Mouse (Mus musculus) stomach, embryonic 15.5 days (tissue): ENCODE measurements around the gene Kank3. TPM values are rescaled to one million over a fixed set of nuclear protein-coding genes. Genes with fewer than 3 reads are reported as not detected.
"Not testable (repeated sequence)": the region's sequence is repeated elsewhere in the genome, so short reads cannot be mapped to it uniquely, and the experiment has no call there.

Experiments used
- ATAC-seq: fragments of 200-750 bp; cut with Nextera tagmentation; 2 replicates; pipeline ENCODE4 v1.8.0; 2017; ENCODE audit warnings: low read depth, moderate number of reproducible peaks, moderate TSS enrichment; ENCODE audit not compliant: insufficient read depth, low FRiP score
- H3K27ac ChIP-seq: fragments of 300-500 bp; sonication (generic); 2 replicates; pipeline ENCODE4 v1.5.1; 2015; ENCODE audit warnings: mild to moderate bottlenecking, inconsistent platforms
- H3K27me3 ChIP-seq: fragments of 300-500 bp; sonication (generic); replicated peaks from 2 replicates; pipeline ENCODE4 v1.6.1; 2015; ENCODE audit warnings: inconsistent platforms
- H3K36me3 ChIP-seq: fragments of 300-500 bp; sonication (generic); 2 replicates; pipeline ENCODE4 v1.6.1; 2015; ENCODE audit warnings: inconsistent platforms
- H3K4me1 ChIP-seq: fragments of 300-500 bp; sonication (generic); 2 replicates; pipeline ENCODE4 v1.6.1; 2015; ENCODE audit warnings: inconsistent platforms
- H3K4me2 ChIP-seq: fragments of 300-500 bp; sonication (generic); 2 replicates; pipeline ENCODE4 v1.6.1; 2015; ENCODE audit warnings: mild to moderate bottlenecking, inconsistent platforms
- H3K4me3 ChIP-seq: fragments of 300-500 bp; sonication (generic); replicated peaks from 2 replicates; pipeline ENCODE4 v1.5.1; 2015; ENCODE audit warnings: inconsistent platforms
- H3K9ac ChIP-seq: fragments of 300-500 bp; sonication (generic); 2 replicates; pipeline ENCODE4 v1.6.1; 2015; ENCODE audit warnings: inconsistent platforms
- H3K9me3 ChIP-seq: fragments of 300-500 bp; sonication (generic); 2 replicates; pipeline ENCODE4 v1.6.1; 2016; ENCODE audit warnings: inconsistent platforms
- WGBS: fragments of 180-500 bp; shearing (Covaris S2); methylation state at CpG from one replicate; pipeline ENCODE4 v1.1.7; 2015; 5-methylcytosine and 5-hydroxymethylcytosine counted together
- polyA plus RNA-seq: library from polyadenylated mRNA; unstranded; fragments of >200 nt; fragmentation: Nextera tagmentation; extraction: Ambion mirVana; gene quantifications from 2 replicates; pipeline ENCODE4 v1.2.1, GENCODE M21; 2015

Gene Kank3
- polyA plus RNA-seq, 1 experiment from 2014 or later, result 31.5 TPM

DNA sequence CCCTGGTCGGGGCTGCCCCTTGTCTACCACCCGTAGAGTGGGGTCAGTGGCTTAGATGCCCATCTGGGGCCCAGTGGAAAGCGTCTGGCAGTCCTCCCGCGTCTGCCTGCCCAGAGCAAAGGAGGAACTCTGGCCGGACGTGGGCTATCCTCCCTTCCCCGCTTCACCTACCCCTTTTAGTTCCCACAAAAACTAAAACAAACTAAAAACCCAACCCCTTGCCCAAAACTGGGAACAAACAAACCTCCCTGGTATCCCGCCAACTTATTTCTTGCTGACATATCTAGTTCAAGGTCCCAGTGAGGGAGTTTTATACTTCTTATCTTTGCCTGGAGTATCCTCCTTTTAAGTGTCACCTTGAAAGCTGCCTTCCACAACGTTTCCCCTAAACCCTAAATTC, 2.1 kb upstream of the Kank3 start:
- 33% methylated on average over 10 of the region's 10 CpGs for WGBS
- Histone ChIP-seq H3K4me1 (0 out of 2 replicates have a peak, but pooled peaks cover 4% of the 10 kb centered on the region), H3K9ac (no peak overlapping the region), H3K27ac (no peak overlapping the region), H3K36me3 (no peaks in the 10 kb centered on the region), H3K4me2 (no peak overlapping the region), H3K9me3 (no peaks in the 10 kb centered on the region), H3K4me3 (no peak overlapping the region), H3K27me3 (no peaks in the 10 kb centered on the region)
- no peak for ATAC-seq

- peak overlapping the region; percentile 54 for H3K4me3 ChIP-seq
- H3K4me1 ChIP-seq, result 0 out of 2 replicates have a peak, but pooled peaks cover 4% of the 10 kb centered on the region
- H3K9me3 ChIP-seq, result no peaks in the 10 kb centered on the region
- ATAC-seq, result no peak
- no peaks in the 10 kb centered on the region for H3K36me3 ChIP-seq
- no peak overlapping the region for H3K27ac ChIP-seq
- no peaks in the 10 kb centered on the region for H3K27me3 ChIP-seq
- peak overlapping the region; percentile 92 for H3K4me2 ChIP-seq
- no peak overlapping the region for H3K9ac ChIP-seq
- WGBS, result 18% methylated on average over 7 of the region's 7 CpGs
Observed at GRCm38 (mm10) chr17:33811142-33811516, 810 bp downstream of the Kank3 start.

DNA sequence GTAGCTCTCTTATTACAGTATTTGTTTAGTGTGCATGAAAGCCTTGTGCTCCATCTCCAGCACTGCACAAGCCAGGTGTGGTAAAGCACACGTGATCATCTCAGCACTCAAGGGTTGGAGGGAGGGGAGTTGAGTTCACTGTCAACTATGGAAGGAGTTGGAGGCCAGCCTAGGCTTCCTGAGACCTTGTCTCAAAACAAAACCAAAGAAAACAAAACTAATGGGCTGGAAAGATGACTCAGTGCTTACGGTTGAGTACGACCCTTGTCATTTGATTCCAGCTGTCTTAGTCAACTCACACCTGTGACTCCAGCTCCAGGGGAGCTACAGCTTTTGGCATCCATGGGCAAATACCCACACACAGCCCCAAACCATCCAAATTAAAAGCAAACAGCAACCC, 2.2 kb downstream of the Kank3 start:
- H3K27ac ChIP-seq, result no peak overlapping the region
- no peaks in the 10 kb centered on the region for H3K36me3 ChIP-seq
- 24% methylated on average over 3 of the region's 3 CpGs for WGBS
- no peak overlapping the region for H3K4me3 ChIP-seq
- ATAC-seq, result no peak
- H3K4me2 ChIP-seq, result no peak overlapping the region
- H3K4me1 ChIP-seq, result peaks cover 9% of the 10 kb centered on the region; the same call in 1 of the 2 replicates
- H3K27me3 ChIP-seq, result no peaks in the 10 kb centered on the region
- no peaks in the 10 kb centered on the region for H3K9me3 ChIP-seq
- no peak overlapping the region for H3K9ac ChIP-seq

DNA sequence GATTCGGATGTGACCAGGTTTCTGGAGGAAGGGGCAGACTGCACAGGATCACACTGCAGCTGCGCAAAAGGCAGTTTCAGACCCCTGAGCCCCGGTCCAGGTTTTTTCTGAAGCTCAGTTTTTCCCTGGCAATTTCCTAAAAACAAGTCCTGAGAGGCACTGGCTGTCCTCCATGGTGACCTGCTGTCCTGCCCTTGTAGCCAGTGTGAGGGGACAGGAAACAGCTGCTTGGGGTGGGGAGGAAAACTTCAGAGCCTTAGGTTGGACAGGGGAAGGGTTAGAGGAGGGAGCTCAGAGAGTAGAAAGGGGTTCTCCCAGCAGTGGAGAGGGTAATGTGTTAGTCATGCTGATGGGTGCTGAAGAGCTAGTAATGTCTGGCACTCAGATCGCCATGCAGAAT, 2.7 kb downstream of the Kank3 start:
- Histone ChIP-seq H3K27me3 (no peaks in the 10 kb centered on the region), H3K36me3 (no peaks in the 10 kb centered on the region), H3K4me1 (peaks cover 13% of the 10 kb centered on the region; the same call in 1 of the 2 replicates), H3K9ac (no peak overlapping the region), H3K4me3 (no peak overlapping the region), H3K4me2 (no peak overlapping the region), H3K27ac (no peak overlapping the region), H3K9me3 (no peaks in the 10 kb centered on the region)
- no peak for ATAC-seq
- WGBS, result 66% methylated on average over 4 of the region's 4 CpGs

- no peak for ATAC-seq
- H3K36me3 ChIP-seq, result peaks cover 10% of the 10 kb centered on the region
- H3K4me3 ChIP-seq, result no peak overlapping the region
- WGBS, result 84% methylated on average over 6 of the region's 6 CpGs
- no peak overlapping the region for H3K9ac ChIP-seq
- no peak overlapping the region for H3K4me2 ChIP-seq
- H3K4me1 ChIP-seq, result peaks cover 13% of the 10 kb centered on the region; the same call in 1 of the 2 replicates
- H3K9me3 ChIP-seq, result no peaks in the 10 kb centered on the region
- no peak overlapping the region for H3K27ac ChIP-seq
- no peaks in the 10 kb centered on the region for H3K27me3 ChIP-seq
Observed at GRCm38 (mm10) chr17:33815399-33815798, 5.1 kb downstream of the Kank3 start.

- H3K9ac ChIP-seq, result no peak overlapping the region
- peak overlapping the region; percentile 96 for H3K4me2 ChIP-seq
- H3K9me3 ChIP-seq, result no peaks in the 10 kb centered on the region
- peaks cover 10% of the 10 kb centered on the region; the same call in 1 of the 2 replicates for H3K4me1 ChIP-seq
- H3K27ac ChIP-seq, result no peak overlapping the region
- no peak overlapping the region for H3K4me3 ChIP-seq
- H3K36me3 ChIP-seq, result peaks cover 22% of the 10 kb centered on the region
- ATAC-seq, result no peak
- 57% methylated on average over 5 of the region's 5 CpGs for WGBS
- no peaks in the 10 kb centered on the region for H3K27me3 ChIP-seq
Observed at GRCm38 (mm10) chr17:33816612-33817011, 6.3 kb downstream of the Kank3 start.

- H3K4me3 ChIP-seq, result peak overlapping the region; percentile 63
- peaks cover 15% of the 10 kb centered on the region; the same call in 1 of the 2 replicates for H3K4me1 ChIP-seq
- H3K36me3 ChIP-seq, result peaks cover 30% of the 10 kb centered on the region
- peak overlapping the region; percentile 67 for H3K9ac ChIP-seq
- peak overlapping the region; percentile 90 for H3K27ac ChIP-seq
- under 1% methylated on average over 88 of the region's 89 CpGs for WGBS
- H3K9me3 ChIP-seq, result no peaks in the 10 kb centered on the region
- ATAC-seq, result peak; percentile 98
- no peaks in the 10 kb centered on the region for H3K27me3 ChIP-seq
- peak overlapping the region; percentile 96 for H3K4me2 ChIP-seq
Observed at GRCm38 (mm10) chr17:33817184-33817968, 7.1 kb downstream of the Kank3 start.

GRCm38 (mm10) chr17:33817969-33818643, 7.8 kb downstream of the Kank3 start:
- peaks cover 22% of the 10 kb centered on the region; the same call in 1 of the 2 replicates for H3K4me1 ChIP-seq
- WGBS, result 20% methylated on average over 33 of the region's 33 CpGs

GRCm38 (mm10) chr17:33822436-33822959, 12.2 kb downstream of the Kank3 start:
- H3K4me2 ChIP-seq, result peak overlapping the region; percentile 84
- peaks cover 40% of the 10 kb centered on the region for H3K36me3 ChIP-seq

More at GRCm38 (mm10) chr17:33817969-33818643, 7.8 kb downstream of the Kank3 start:
- no peaks in the 10 kb centered on the region for H3K27me3 ChIP-seq
- H3K36me3 ChIP-seq, result peaks cover 35% of the 10 kb centered on the region
- peak overlapping the region; percentile 90 for H3K27ac ChIP-seq
- peak overlapping the region; percentile 63 for H3K4me3 ChIP-seq
- H3K9ac ChIP-seq, result peak overlapping the region; percentile 60
- no peaks in the 10 kb centered on the region for H3K9me3 ChIP-seq
- peak overlapping the region; percentile 96 for H3K4me2 ChIP-seq
- peak; percentile 20 for ATAC-seq

GRCm38 (mm10) chr17:33823171-33823570, 12.9 kb downstream of the Kank3 start:
- peaks cover 40% of the 10 kb centered on the region for H3K36me3 ChIP-seq
- not testable (repeated sequence) for H3K27ac ChIP-seq, H3K27me3 ChIP-seq, ATAC-seq, H3K9me3 ChIP-seq
- H3K4me3 ChIP-seq, result peak overlapping the region; percentile 70
- peak overlapping the region; percentile 73 for H3K9ac ChIP-seq
- H3K4me1 ChIP-seq, result peaks cover 27% of the 10 kb centered on the region
- WGBS, result 77% methylated on average over 8 of the region's 8 CpGs
- H3K4me2 ChIP-seq, result peak overlapping the region; percentile 84

More at GRCm38 (mm10) chr17:33822436-33822959, 12.2 kb downstream of the Kank3 start:
- no peak overlapping the region for H3K9ac ChIP-seq
- peaks cover 30% of the 10 kb centered on the region for H3K4me1 ChIP-seq
- peak overlapping the region; percentile 70 for H3K4me3 ChIP-seq
- WGBS, result 72% methylated on average over 1 of the region's 1 CpGs
- H3K27me3 ChIP-seq, result no peaks in the 10 kb centered on the region
- no peak for ATAC-seq
- no peak overlapping the region for H3K27ac ChIP-seq
- H3K9me3 ChIP-seq, result no peaks in the 10 kb centered on the region

- Histone ChIP-seq H3K9ac (peak within 1 kb of the TSS; percentile 73), H3K36me3 (peaks cover 40% of the 10 kb centered on the region), H3K27me3 (no peaks in the 10 kb centered on the region), H3K27ac (peak within 1 kb of the TSS; percentile 84), H3K9me3 (no peaks in the 10 kb centered on the region), H3K4me1 (peaks cover 27% of the 10 kb centered on the region), H3K4me2 (peak within 1 kb of the TSS; percentile 84), H3K4me3 (peak within 1 kb of the TSS; percentile 70)
- under 1% methylated on average over 51 of the region's 51 CpGs for WGBS
- ATAC-seq, result peak; percentile 91
Observed at GRCm38 (mm10) chr17:33824084-33824996, 14.0 kb downstream of the Kank3 start, which contains the start of the genes Rps28 and Ndufa7. Gene Rps28, minus strand, starts transcription at chr17:33824562. Gene Ndufa7, plus strand, starts transcription at chr17:33824572.
